Mouse (Mus musculus) layer of hippocampus, postnatal 10 days (tissue): ENCODE results near the gene Cdc6. TPM values are rescaled to one million over a fixed set of nuclear protein-coding genes. Genes with fewer than 3 reads are reported as not detected.
"Not testable (repeated sequence)": the region's sequence is repeated elsewhere in the genome, so short reads cannot be mapped to it uniquely, and the experiment has no call there.

ENCODE experiments used
- DNase-seq, 2 experiments: peaks; one replicate each; pipeline ENCODE4 v3.0.0; 2021; ENCODE audit warnings: low spot score in 2 of 2
- total RNA-seq, 2 experiments: library from RNA; stranded (reverse); gene quantifications; 2 replicates each; pipeline ENCODE4 v1.2.3; 2021

The Cdc6 gene
- total RNA-seq, 2 experiments from 2014 or later = 1.1 to 2.2 TPM

- no peak for DNase-seq
These were observed 551 bp upstream of the Cdc6 start for GRCm38 (mm10) chr11:98907063-98907436.

GRCm38 (mm10) chr11:98909654-98910053, 2.1 kb downstream of the Cdc6 start:
- peak; percentile 75 to 78 for DNase-seq

GRCm38 (mm10) chr11:98910415-98910814, 2.8 kb downstream of the Cdc6 start:
- DNase-seq = no peak

- no peak for DNase-seq
These were observed 3.9 kb downstream of the Cdc6 start for GRCm38 (mm10) chr11:98911498-98911897.

- no peak for DNase-seq
These were observed 6.6 kb downstream of the Cdc6 start for GRCm38 (mm10) chr11:98914196-98914595.

- not testable (repeated sequence) for DNase-seq
These were observed 8.8 kb downstream of the Cdc6 start for GRCm38 (mm10) chr11:98916376-98916775.

GRCm38 (mm10) chr11:98917428-98918005, 9.9 kb downstream of the Cdc6 start:
- DNase-seq = no peak

- no peak for DNase-seq
These were observed 10.6 kb downstream of the Cdc6 start for GRCm38 (mm10) chr11:98918231-98918630.

GRCm38 (mm10) chr11:98919009-98919408, 11.4 kb downstream of the Cdc6 start:
- no peak for DNase-seq

GRCm38 (mm10) chr11:98921813-98922212, 14.2 kb downstream of the Cdc6 start:
- DNase-seq = peak in 1 of 2 experiments; percentile 58

GRCm38 (mm10) chr11:98922307-98922706, 14.7 kb downstream of the Cdc6 start:
- DNase-seq = peak; percentile 69 to 77

GRCm38 (mm10) chr11:98922851-98923711, 15.5 kb downstream of the Cdc6 start:
- not testable (repeated sequence) for DNase-seq

- no peak for DNase-seq
These were observed 17.1 kb downstream of the Cdc6 start for GRCm38 (mm10) chr11:98924633-98925175.

GRCm38 (mm10) chr11:98925265-98925721, 17.7 kb downstream of the Cdc6 start:
- peak in 1 of 2 experiments; percentile 63 for DNase-seq

GRCm38 (mm10) chr11:98925868-98926311, 18.3 kb downstream of the Cdc6 start:
- no peak for DNase-seq

- DNase-seq = no peak
These were observed 19.0 kb downstream of the Cdc6 start for GRCm38 (mm10) chr11:98926553-98926952.

- DNase-seq = no peak
These were observed 20.0 kb downstream of the Cdc6 start, which contains the start of gene Rara for GRCm38 (mm10) chr11:98927438-98928076. Gene Rara, plus strand, starts transcription at chr11:98927818.

GRCm38 (mm10) chr11:98928186-98928893, 20.7 kb downstream of the Cdc6 start:
- DNase-seq = no peak

- no peak for DNase-seq
These were observed 21.9 kb downstream of the Cdc6 start for GRCm38 (mm10) chr11:98929503-98929902.

GRCm38 (mm10) chr11:98930127-98930601, 22.6 kb downstream of the Cdc6 start:
- DNase-seq = no peak
